Mouse (Mus musculus) bone marrow, adult 2 months (tissue): ENCODE measurements around the gene S100a8. TPM values are rescaled to one million over a fixed set of nuclear protein-coding genes. Genes with fewer than 3 reads are reported as not detected.

Experiments
- H3K27ac ChIP-seq: fragments of 200-500 bp; 2 replicates; pipeline ENCODE4 v1.5.1; 2012; ENCODE audit warnings: low read depth, mild to moderate bottlenecking, control low read depth, inconsistent platforms, low read length; ENCODE audit not compliant: control insufficient read depth, poor library complexity, insufficient read depth
- H3K4me1 ChIP-seq: fragments of 200-500 bp; 2 replicates; pipeline ENCODE4 v1.6.1; 2011; ENCODE audit warnings: low read length; ENCODE audit not compliant: control insufficient read depth, insufficient read depth
- H3K4me3 ChIP-seq: fragments of 200-500 bp; replicated peaks from 2 replicates; pipeline ENCODE3; 2011; ENCODE audit warnings: mild to moderate bottlenecking, low read depth, low read length, control low read depth; ENCODE audit not compliant: control insufficient read depth
- CTCF ChIP-seq: fragments of 200-500 bp; IDR thresholded peaks from 2 replicates; pipeline ENCODE4 v1.5.1; 2011; ENCODE audit warnings: low read length, control low read depth; ENCODE audit not compliant: control insufficient read depth, insufficient read depth
- POLR2A ChIP-seq: fragments of 200-500 bp; IDR thresholded peaks from 2 replicates; pipeline ENCODE4 v1.6.1; 2011; ENCODE audit warnings: low read depth, mild to moderate bottlenecking, control low read depth, low read length, borderline replicate concordance; ENCODE audit not compliant: control insufficient read depth
- WGBS: fragments of 180-500 bp; shearing (Covaris S2); methylation state at CpG from one replicate; pipeline ENCODE4 v1.1.7; 2018; 5-methylcytosine and 5-hydroxymethylcytosine counted together
- polyA plus RNA-seq: library from polyadenylated mRNA; stranded (reverse); fragments of >200 nt; gene quantifications from 2 replicates; pipeline ENCODE4 v1.2.4, GENCODE M21; 2011; ENCODE audit warnings: low replicate concordance; ENCODE audit not compliant: missing spikeins, insufficient read depth, insufficient read length

The S100a8 gene
- polyA plus RNA-seq, 1 experiment, result 18,334 TPM

GRCm38 (mm10) chr3:90631984-90632383, 36.8 kb upstream of the S100a8 start:
- TF ChIP-seq POLR2A (no peak), CTCF (no peak)
- no peak overlapping the region for H3K27ac ChIP-seq
- 38% methylated on average over 2 of the region's 2 CpGs for WGBS

GRCm38 (mm10) chr3:90638511-90639275, 30.1 kb upstream of the S100a8 start:
- H3K27ac ChIP-seq, result no peak overlapping the region
- TF ChIP-seq POLR2A (no peak), CTCF (no peak)
- H3K4me3 ChIP-seq, result no peak overlapping the region
- WGBS, result 55% methylated on average over 1 of the region's 1 CpGs
- no peaks in the 10 kb centered on the region for H3K4me1 ChIP-seq

More at GRCm38 (mm10) chr3:90631984-90632383, 36.8 kb upstream of the S100a8 start:
- Histone ChIP-seq H3K4me3 (no peak overlapping the region), H3K4me1 (no peaks in the 10 kb centered on the region)

DNA sequence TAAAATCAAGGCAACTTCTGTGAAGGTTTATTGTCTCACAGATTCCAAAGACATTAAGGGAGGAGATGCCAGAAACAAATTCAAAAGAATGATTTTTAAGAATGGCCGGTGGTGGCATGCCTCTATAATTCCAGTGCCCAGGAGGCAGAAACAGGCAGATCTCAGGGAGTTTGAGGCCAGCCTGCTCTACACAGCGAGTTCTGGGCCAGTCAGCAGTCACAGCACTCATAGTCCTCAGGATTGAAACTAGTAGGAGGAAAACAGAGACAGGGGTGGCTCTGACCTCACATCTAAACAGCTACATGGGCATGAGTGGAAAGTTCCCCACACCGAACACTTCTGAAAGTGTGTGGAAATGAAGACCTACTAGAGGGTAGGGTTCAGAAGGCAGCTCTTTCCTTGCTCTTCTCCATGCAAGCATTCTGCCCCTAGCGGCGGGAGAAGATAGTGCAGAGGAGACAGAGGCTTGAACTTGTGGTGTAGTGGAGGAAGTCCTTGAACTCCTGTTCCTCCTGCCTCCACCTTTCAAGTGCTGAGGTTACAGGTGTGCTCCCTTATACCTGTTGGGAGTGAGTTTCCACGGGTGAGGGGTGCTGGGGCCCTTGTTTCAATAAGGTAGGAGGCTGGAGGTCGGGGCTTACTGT, 29.1 kb upstream of the S100a8 start:
- Histone ChIP-seq H3K4me1 (peaks cover 2% of the 10 kb centered on the region; the same call in 1 of the 2 replicates), H3K27ac (no peak overlapping the region), H3K4me3 (no peak overlapping the region)
- WGBS, result 44% methylated on average over 7 of the region's 7 CpGs
- TF ChIP-seq CTCF (peak; percentile 80), POLR2A (no peak)

DNA sequence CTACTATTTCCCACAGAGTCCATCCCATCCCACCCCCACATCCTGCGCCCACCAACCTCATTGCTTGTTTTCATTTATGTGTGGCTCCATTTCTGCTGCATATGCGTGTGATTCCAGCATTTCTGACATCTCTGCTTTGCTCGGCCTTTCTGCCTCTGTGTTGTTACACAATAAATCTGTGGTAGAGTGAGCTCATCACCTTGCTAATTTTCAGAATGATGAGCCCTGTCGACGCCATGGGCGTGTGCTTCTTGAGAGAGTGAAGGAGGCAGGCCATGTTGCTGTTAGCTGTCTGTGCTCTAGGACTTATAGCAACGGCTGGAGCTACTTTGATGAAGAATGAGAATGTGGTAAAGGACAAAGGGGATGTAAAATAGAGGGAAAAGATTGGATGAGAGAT, 27.8 kb upstream of the S100a8 start:
- 72% methylated on average over 7 of the region's 7 CpGs for WGBS
- TF ChIP-seq POLR2A, result no peak
- TF ChIP-seq CTCF, result no peak

GRCm38 (mm10) chr3:90644220-90644619, 24.6 kb upstream of the S100a8 start:
- no peak overlapping the region for H3K27ac ChIP-seq
- peak; percentile 84 for TF ChIP-seq CTCF
- no peak for TF ChIP-seq POLR2A
- no peak overlapping the region for H3K4me3 ChIP-seq
- H3K4me1 ChIP-seq, result peaks cover 2% of the 10 kb centered on the region; the same call in 1 of the 2 replicates
- 42% methylated on average over 3 of the region's 3 CpGs for WGBS

More for the DNA sequence above, 27.8 kb upstream of the S100a8 start:
- Histone ChIP-seq H3K27ac (no peak overlapping the region), H3K4me3 (no peak overlapping the region), H3K4me1 (peaks cover 2% of the 10 kb centered on the region; the same call in 1 of the 2 replicates)

GRCm38 (mm10) chr3:90647291-90647690, 21.5 kb upstream of the S100a8 start:
- Histone ChIP-seq H3K27ac (no peak overlapping the region), H3K4me1 (peaks cover 2% of the 10 kb centered on the region; the same call in 1 of the 2 replicates), H3K4me3 (no peak overlapping the region)
- 68% methylated on average over 1 of the region's 1 CpGs for WGBS
- TF ChIP-seq CTCF (no peak), POLR2A (no peak)

DNA sequence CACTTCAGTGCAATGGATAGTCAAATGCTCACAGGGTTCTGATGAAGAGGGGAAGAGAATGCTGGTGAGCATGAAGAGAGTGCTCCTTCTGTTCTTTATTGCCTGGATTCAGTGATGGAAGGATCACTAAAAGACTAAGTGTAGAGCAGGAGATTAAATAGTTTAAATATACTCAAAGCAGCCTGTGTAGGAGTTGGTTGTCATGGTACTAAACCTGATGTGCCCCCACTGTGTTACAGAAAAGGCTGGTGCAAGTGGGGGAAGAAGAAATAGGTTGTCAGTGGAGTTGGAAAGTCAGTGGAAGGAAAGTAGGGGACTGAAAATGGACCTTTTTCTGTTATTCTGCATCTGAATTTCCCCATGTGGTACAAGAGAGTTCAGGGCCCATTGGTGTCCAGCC, 19.8 kb upstream of the S100a8 start:
- peaks cover 2% of the 10 kb centered on the region; the same call in 1 of the 2 replicates for H3K4me1 ChIP-seq
- H3K27ac ChIP-seq, result no peak overlapping the region
- no peak overlapping the region for H3K4me3 ChIP-seq
- TF ChIP-seq CTCF, result no peak
- no peak for TF ChIP-seq POLR2A

DNA sequence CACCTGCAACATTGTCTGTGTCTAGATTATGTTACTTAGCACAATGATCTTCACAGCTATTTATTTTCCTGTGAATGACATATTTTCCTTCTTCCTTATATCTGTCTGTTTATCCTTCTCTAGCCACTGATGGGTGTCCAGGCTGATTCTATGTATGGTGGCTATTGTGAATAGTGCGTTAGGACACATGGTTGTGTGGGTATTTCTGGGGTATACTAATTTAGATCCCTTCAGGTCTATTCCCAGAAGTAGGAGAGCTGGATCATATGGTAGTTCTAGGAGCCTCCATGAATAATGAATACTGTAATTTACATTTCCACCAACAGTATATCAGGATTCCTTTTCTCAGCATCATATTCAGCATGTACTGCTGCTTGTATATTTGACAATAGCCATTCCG, 18.9 kb upstream of the S100a8 start:
- Histone ChIP-seq H3K4me3 (no peak overlapping the region), H3K27ac (no peak overlapping the region), H3K4me1 (no peaks in the 10 kb centered on the region)
- WGBS, result 91% methylated on average over 2 of the region's 2 CpGs
- TF ChIP-seq POLR2A, result no peak
- no peak for TF ChIP-seq CTCF

DNA sequence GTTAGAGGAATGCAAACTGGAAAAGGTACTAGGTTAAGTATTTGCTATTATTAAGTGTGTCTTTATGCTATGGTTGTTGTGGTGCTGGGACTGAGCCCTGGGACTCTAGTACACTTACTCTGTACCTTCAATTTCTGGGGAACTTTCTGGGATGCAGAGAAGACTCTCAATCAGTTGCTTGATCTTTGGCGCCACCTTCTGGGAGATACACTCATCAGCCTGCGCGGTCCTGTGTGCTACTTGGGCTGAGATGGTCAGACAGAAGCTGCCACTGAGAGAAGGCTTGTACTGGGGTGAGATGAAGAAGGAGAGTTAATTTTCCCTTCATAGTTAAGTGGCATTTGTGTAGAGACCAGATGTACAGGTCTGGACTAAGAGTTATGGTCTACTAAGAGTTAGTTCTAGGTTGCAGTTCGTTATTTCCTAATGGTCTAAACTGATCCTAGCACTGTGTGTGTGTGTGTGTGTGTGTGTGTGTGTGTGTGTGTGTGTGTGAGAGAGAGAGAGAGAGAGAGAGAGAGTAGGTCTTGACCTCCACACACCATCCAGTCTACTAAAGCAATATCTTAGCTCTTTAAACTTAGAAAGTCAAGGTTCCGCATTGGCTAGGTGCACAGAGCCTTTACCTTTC, 15.8 kb upstream of the S100a8 start:
- Histone ChIP-seq H3K4me1 (no peaks in the 10 kb centered on the region; the same call in 1 of the 2 replicates), H3K4me3 (no peak overlapping the region), H3K27ac (no peak overlapping the region)
- TF ChIP-seq POLR2A (no peak), CTCF (peak; percentile 71)
- WGBS, result 36% methylated on average over 5 of the region's 5 CpGs
